Mouse (Mus musculus): ENCODE data around the gene Far1. TPM values are rescaled to one million over a fixed set of nuclear protein-coding genes. Genes with fewer than 3 reads are reported as not detected.

Far1 gene
- 83.9 and 84.2 TPM in 2 replicates for polyA plus RNA-seq (2014; fragmentation: Nextera tagmentation; extraction: Ambion mirVana)

- ATAC-seq (replicated peaks; ENCODE audit: low FRiP score) (peak; percentile 100), DNase-seq (ENCODE audit: low spot score) (peak; percentile 98)
- peak within 1 kb of the TSS; percentile 82 for H3K27ac ChIP-seq (ENCODE audit: low read depth, low read length)
- H3K4me3 ChIP-seq (ENCODE audit: low read depth, low read length): peak within 1 kb of the TSS; percentile 93
- H3K9ac ChIP-seq (ENCODE audit: low read length): peak within 1 kb of the TSS; percentile 96
- WGBS: under 1% methylated on average over 66 of the region's 71 CpGs
- H3K27me3 ChIP-seq (ENCODE audit: control insufficient read depth, insufficient read depth, low read length): no peaks in the 10 kb centered on the region
- no peaks in the 10 kb centered on the region for H3K36me3 ChIP-seq (ENCODE audit: control insufficient read depth, insufficient read depth, low read length)
- no peaks in the 10 kb centered on the region for H3K9me3 ChIP-seq (ENCODE audit: control insufficient read depth, low read length)
- H3K4me1 ChIP-seq (replicated peaks; ENCODE audit: control insufficient read depth, insufficient read depth, low read length): peaks cover 2% of the 10 kb centered on the region; the same call in 1 of the 2 replicates
- H3K4me2 ChIP-seq (ENCODE audit: low read depth, low read length, severe bottlenecking): peak within 1 kb of the TSS; percentile 96
Observed at GRCm38 (mm10) chr7:113513286-113513962, at the start of gene Far1. Gene Far1, plus strand, starts transcription at chr7:113513834.

DNA sequence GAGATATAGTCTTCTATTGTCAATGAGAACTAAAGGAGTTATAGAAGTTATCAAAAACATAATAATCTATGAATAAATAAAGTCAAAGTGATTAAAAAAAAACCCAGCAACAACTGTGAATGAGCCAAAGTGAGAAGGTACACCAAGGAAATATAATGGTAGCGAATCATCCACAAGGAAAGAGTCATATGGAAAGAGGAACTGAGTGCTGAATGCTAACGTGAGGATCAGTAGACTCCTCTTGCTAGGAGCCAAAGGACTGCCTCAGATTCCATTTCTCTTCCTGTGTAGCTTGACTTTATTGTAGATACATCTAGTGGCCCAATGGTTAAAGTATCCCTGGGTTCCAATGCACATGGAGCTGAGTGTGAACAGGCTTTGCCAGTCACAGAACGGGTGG lies 45.3 kb upstream of the Far1 start:
- H3K4me3 ChIP-seq (ENCODE audit: low read depth, low read length): no peak overlapping the region
- ATAC-seq (replicated peaks; ENCODE audit: low FRiP score) (no peak), DNase-seq (ENCODE audit: low spot score) (no peak)
- H3K9me3 ChIP-seq (ENCODE audit: control insufficient read depth, low read length): no peaks in the 10 kb centered on the region
- H3K4me2 ChIP-seq (ENCODE audit: low read depth, low read length, severe bottlenecking): no peak overlapping the region
- 89% methylated on average over 3 of the region's 3 CpGs for WGBS
- no peak overlapping the region for H3K9ac ChIP-seq (ENCODE audit: low read length)
- H3K27me3 ChIP-seq (ENCODE audit: control insufficient read depth, insufficient read depth, low read length): no peaks in the 10 kb centered on the region
- H3K4me1 ChIP-seq (replicated peaks; ENCODE audit: control insufficient read depth, insufficient read depth, low read length): no peaks in the 10 kb centered on the region
- H3K36me3 ChIP-seq (ENCODE audit: control insufficient read depth, insufficient read depth, low read length): no peaks in the 10 kb centered on the region
- no peak overlapping the region for H3K27ac ChIP-seq (ENCODE audit: low read depth, low read length)

- ATAC-seq (replicated peaks; ENCODE audit: low FRiP score) (no peak), DNase-seq (ENCODE audit: low spot score) (no peak)
- Histone ChIP-seq H3K36me3 (ENCODE audit: control insufficient read depth, insufficient read depth, low read length) (no peaks in the 10 kb centered on the region), H3K4me2 (ENCODE audit: low read depth, low read length, severe bottlenecking) (no peak overlapping the region), H3K9ac (ENCODE audit: low read length) (no peak overlapping the region), H3K4me1 (replicated peaks; ENCODE audit: control insufficient read depth, insufficient read depth, low read length) (no peaks in the 10 kb centered on the region), H3K27ac (ENCODE audit: low read depth, low read length) (no peak overlapping the region), H3K4me3 (ENCODE audit: low read depth, low read length) (no peak overlapping the region), H3K27me3 (ENCODE audit: control insufficient read depth, insufficient read depth, low read length) (no peaks in the 10 kb centered on the region), H3K9me3 (ENCODE audit: control insufficient read depth, low read length) (no peaks in the 10 kb centered on the region)
- WGBS: 88% methylated on average over 2 of the region's 2 CpGs
Observed at GRCm38 (mm10) chr7:113470671-113471070, 43.0 kb upstream of the Far1 start.

DNA sequence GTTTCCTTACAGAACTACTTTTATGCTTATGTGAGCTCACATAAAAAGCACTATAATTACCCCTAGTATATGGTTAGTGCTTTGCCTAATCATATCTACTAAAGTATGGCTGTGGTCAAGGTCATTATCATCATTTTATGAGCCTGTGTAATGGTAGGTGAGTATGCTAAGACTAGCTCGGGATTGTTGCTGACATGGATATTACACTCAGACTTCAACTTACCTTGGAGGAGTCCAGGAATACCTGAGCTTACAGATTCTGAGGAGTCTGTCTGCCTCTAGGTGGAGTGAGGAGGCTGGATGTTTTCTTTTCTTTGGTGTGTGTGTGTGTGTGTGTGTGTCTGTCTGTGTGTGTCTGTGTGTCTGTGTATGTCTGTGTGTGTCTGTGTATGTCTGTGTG lies 42.0 kb upstream of the Far1 start:
- WGBS: 90% methylated on average over 1 of the region's 1 CpGs
- Histone ChIP-seq H3K4me3 (ENCODE audit: low read depth, low read length) (no peak overlapping the region), H3K4me2 (ENCODE audit: low read depth, low read length, severe bottlenecking) (no peak overlapping the region), H3K27me3 (ENCODE audit: control insufficient read depth, insufficient read depth, low read length) (no peaks in the 10 kb centered on the region), H3K4me1 (replicated peaks; ENCODE audit: control insufficient read depth, insufficient read depth, low read length) (no peaks in the 10 kb centered on the region), H3K27ac (ENCODE audit: low read depth, low read length) (no peak overlapping the region), H3K9me3 (ENCODE audit: control insufficient read depth, low read length) (no peaks in the 10 kb centered on the region), H3K9ac (ENCODE audit: low read length) (no peak overlapping the region), H3K36me3 (ENCODE audit: control insufficient read depth, insufficient read depth, low read length) (no peaks in the 10 kb centered on the region)
- DNase-seq (ENCODE audit: low spot score): no peak
- no peak for ATAC-seq (replicated peaks; ENCODE audit: low FRiP score)

DNA sequence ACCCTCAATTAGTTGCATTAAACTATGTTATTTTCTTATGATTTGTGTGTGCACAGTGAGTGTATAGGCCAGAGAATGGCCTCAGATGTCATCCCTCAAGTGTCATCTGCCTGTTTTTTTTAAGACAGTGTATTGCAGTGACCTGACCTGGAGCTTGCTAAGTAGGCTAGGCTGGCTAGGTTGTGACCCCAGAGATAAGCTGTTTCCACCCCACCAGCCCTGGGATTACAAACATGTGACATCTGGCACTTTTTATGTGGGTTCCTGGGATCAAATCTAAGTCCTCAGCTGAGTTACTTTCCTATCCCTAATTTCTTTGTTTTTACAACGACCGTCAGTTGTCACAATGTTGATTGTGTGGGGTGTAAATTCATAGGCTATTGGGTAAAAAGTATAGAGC lies 17.8 kb upstream of the Far1 start:
- WGBS: 83% methylated on average over 2 of the region's 2 CpGs
- no peak for ATAC-seq (replicated peaks; ENCODE audit: low FRiP score)

DNA sequence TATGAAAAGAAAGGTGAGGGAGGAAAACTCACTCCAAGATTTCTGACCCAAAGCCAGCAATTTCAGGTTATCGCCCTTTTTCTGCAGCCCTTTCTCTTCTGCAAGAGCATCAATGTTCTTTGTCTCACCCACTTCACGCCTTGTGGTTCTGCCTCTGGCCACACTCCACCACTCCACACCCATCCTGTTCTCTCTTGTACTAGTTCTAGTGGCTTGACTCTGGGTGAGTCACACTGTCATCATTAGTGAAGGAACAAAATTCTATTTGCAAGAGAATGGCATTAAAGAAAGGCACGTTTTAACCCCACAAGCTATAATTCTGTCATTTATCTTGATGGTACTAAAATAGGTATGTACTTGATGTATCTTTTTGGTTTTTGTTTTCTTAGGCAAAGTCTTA lies 15.2 kb upstream of the Far1 start:
- Histone ChIP-seq H3K9ac (ENCODE audit: low read length) (no peak overlapping the region), H3K4me2 (ENCODE audit: low read depth, low read length, severe bottlenecking) (no peak overlapping the region), H3K27me3 (ENCODE audit: control insufficient read depth, insufficient read depth, low read length) (no peaks in the 10 kb centered on the region), H3K9me3 (ENCODE audit: control insufficient read depth, low read length) (no peaks in the 10 kb centered on the region), H3K4me1 (replicated peaks; ENCODE audit: control insufficient read depth, insufficient read depth, low read length) (no peaks in the 10 kb centered on the region), H3K4me3 (ENCODE audit: low read depth, low read length) (no peak overlapping the region), H3K27ac (ENCODE audit: low read depth, low read length) (no peak overlapping the region), H3K36me3 (ENCODE audit: control insufficient read depth, insufficient read depth, low read length) (no peaks in the 10 kb centered on the region)
- no peak for ATAC-seq (replicated peaks; ENCODE audit: low FRiP score)
- DNase-seq (ENCODE audit: low spot score): no peak
- 83% methylated on average over 3 of the region's 3 CpGs for WGBS

More for the DNA sequence above, 17.8 kb upstream of the Far1 start:
- H3K27ac ChIP-seq (ENCODE audit: low read depth, low read length): no peak overlapping the region
- no peak overlapping the region for H3K4me2 ChIP-seq (ENCODE audit: low read depth, low read length, severe bottlenecking)
- no peak overlapping the region for H3K9ac ChIP-seq (ENCODE audit: low read length)
- H3K4me1 ChIP-seq (replicated peaks; ENCODE audit: control insufficient read depth, insufficient read depth, low read length): no peaks in the 10 kb centered on the region
- H3K27me3 ChIP-seq (ENCODE audit: control insufficient read depth, insufficient read depth, low read length): no peaks in the 10 kb centered on the region
- H3K4me3 ChIP-seq (ENCODE audit: low read depth, low read length): no peak overlapping the region
- no peaks in the 10 kb centered on the region for H3K9me3 ChIP-seq (ENCODE audit: control insufficient read depth, low read length)
- H3K36me3 ChIP-seq (ENCODE audit: control insufficient read depth, insufficient read depth, low read length): no peaks in the 10 kb centered on the region
- DNase-seq (ENCODE audit: low spot score): no peak

DNA sequence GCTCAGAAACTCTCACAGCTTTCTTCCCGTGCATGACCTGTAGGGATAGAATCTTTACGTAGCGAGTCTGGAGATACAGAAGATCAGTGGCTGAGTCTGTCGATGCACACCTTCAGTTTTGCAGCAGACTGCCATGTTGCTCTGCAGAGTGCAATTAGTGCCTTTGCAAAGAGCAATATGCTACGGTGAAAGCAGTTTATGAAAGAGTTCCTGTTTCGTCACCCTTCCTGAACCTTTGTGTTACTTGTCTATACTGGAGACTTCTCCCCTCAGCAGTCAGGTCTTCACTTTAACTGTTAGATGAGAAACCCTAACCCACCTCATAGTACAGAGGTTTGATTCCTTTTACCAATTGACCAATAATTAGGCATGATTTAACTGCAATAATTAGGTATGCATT lies 13.8 kb upstream of the Far1 start:
- 87% methylated on average over 6 of the region's 6 CpGs for WGBS
- Histone ChIP-seq H3K27me3 (ENCODE audit: control insufficient read depth, insufficient read depth, low read length) (no peaks in the 10 kb centered on the region), H3K36me3 (ENCODE audit: control insufficient read depth, insufficient read depth, low read length) (no peaks in the 10 kb centered on the region), H3K4me3 (ENCODE audit: low read depth, low read length) (no peak overlapping the region), H3K9ac (ENCODE audit: low read length) (no peak overlapping the region), H3K4me1 (replicated peaks; ENCODE audit: control insufficient read depth, insufficient read depth, low read length) (no peaks in the 10 kb centered on the region), H3K4me2 (ENCODE audit: low read depth, low read length, severe bottlenecking) (no peak overlapping the region), H3K9me3 (ENCODE audit: control insufficient read depth, low read length) (no peaks in the 10 kb centered on the region), H3K27ac (ENCODE audit: low read depth, low read length) (no peak overlapping the region)
- ATAC-seq (replicated peaks; ENCODE audit: low FRiP score): no peak
- DNase-seq (ENCODE audit: low spot score): no peak

DNA sequence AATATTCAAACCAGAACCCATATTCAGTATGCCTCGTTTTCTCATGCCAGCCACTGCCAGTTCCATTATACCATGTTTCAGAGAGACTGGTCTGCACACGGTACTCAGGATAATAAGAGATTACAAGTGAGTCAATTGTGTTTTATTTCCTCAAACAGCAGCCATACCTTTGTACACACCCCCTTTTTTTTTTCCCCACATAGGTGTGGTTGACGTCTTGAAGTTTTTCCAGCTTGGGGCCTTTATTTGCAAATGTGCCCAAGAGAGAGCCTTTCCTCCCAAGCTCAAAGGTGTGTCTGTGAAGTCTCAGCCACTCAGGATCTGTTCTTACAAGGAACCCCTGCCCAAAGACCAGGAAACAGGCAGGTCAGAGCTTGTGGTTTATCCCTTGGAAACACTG lies 11.2 kb upstream of the Far1 start:
- WGBS: 61% methylated on average over 3 of the region's 3 CpGs
- H3K4me1 ChIP-seq (replicated peaks; ENCODE audit: control insufficient read depth, insufficient read depth, low read length): no peaks in the 10 kb centered on the region
- H3K9ac ChIP-seq (ENCODE audit: low read length): no peak overlapping the region
- H3K4me2 ChIP-seq (ENCODE audit: low read depth, low read length, severe bottlenecking): no peak overlapping the region
- ATAC-seq (replicated peaks; ENCODE audit: low FRiP score): no peak
- no peaks in the 10 kb centered on the region for H3K27me3 ChIP-seq (ENCODE audit: control insufficient read depth, insufficient read depth, low read length)
- H3K4me3 ChIP-seq (ENCODE audit: low read depth, low read length): no peak overlapping the region
- no peaks in the 10 kb centered on the region for H3K36me3 ChIP-seq (ENCODE audit: control insufficient read depth, insufficient read depth, low read length)
- no peak overlapping the region for H3K27ac ChIP-seq (ENCODE audit: low read depth, low read length)
- H3K9me3 ChIP-seq (ENCODE audit: control insufficient read depth, low read length): no peaks in the 10 kb centered on the region
- no peak for DNase-seq (ENCODE audit: low spot score)

GRCm38 (mm10) chr7:113505047-113505446 lies 8.6 kb upstream of the Far1 start:
- H3K4me2 ChIP-seq (ENCODE audit: low read depth, low read length, severe bottlenecking): no peak overlapping the region
- no peak for ATAC-seq (replicated peaks; ENCODE audit: low FRiP score)
- no peaks in the 10 kb centered on the region for H3K9me3 ChIP-seq (ENCODE audit: control insufficient read depth, low read length)
- no peaks in the 10 kb centered on the region for H3K36me3 ChIP-seq (ENCODE audit: control insufficient read depth, insufficient read depth, low read length)
- 79% methylated on average over 5 of the region's 5 CpGs for WGBS
- H3K4me1 ChIP-seq (replicated peaks; ENCODE audit: control insufficient read depth, insufficient read depth, low read length): no peaks in the 10 kb centered on the region
- no peak overlapping the region for H3K27ac ChIP-seq (ENCODE audit: low read depth, low read length)
- DNase-seq (ENCODE audit: low spot score): no peak
- H3K4me3 ChIP-seq (ENCODE audit: low read depth, low read length): no peak overlapping the region
- no peaks in the 10 kb centered on the region for H3K27me3 ChIP-seq (ENCODE audit: control insufficient read depth, insufficient read depth, low read length)
- H3K9ac ChIP-seq (ENCODE audit: low read length): no peak overlapping the region
